Mouse (Mus musculus) hindbrain, embryonic 14.5 days (tissue): ENCODE results near the gene Rbbp4. TPM values are rescaled to one million over a fixed set of nuclear protein-coding genes. Genes with fewer than 3 reads are reported as not detected.

Source experiments
- ATAC-seq: fragments of 200-750 bp; cut with Nextera tagmentation; 2 replicates; pipeline ENCODE4 v1.8.0; 2017; ENCODE audit warnings: moderate number of reproducible peaks, mild to moderate bottlenecking, moderate TSS enrichment, moderate library complexity; ENCODE audit not compliant: low FRiP score
- DNase-seq: peaks from one replicate; pipeline ENCODE4 v3.0.0-alpha.2; 2015; ENCODE audit warnings: low spot score
- H3K27ac ChIP-seq: fragments of 300-500 bp; sonication (generic); 2 replicates; pipeline ENCODE4 v1.5.1; 2014; ENCODE audit warnings: mild to moderate bottlenecking, moderate library complexity
- H3K27me3 ChIP-seq: fragments of 300-500 bp; sonication (generic); 2 replicates; pipeline ENCODE4 v1.6.1; 2014; ENCODE audit warnings: mild to moderate bottlenecking, low read length, mixed read lengths; ENCODE audit not compliant: control insufficient read depth, insufficient read depth
- H3K36me3 ChIP-seq: fragments of 300-500 bp; sonication (generic); replicated peaks from 2 replicates; pipeline ENCODE4 v1.6.1; 2014; ENCODE audit not compliant: control insufficient read depth, insufficient read depth
- H3K4me1 ChIP-seq: fragments of 300-500 bp; sonication (generic); replicated peaks from 2 replicates; pipeline ENCODE4 v1.6.1; 2014; ENCODE audit warnings: antibody characterized with exemption, low read length, mixed read lengths; ENCODE audit not compliant: control insufficient read depth, insufficient read depth
- H3K4me2 ChIP-seq: fragments of 300-500 bp; sonication (generic); replicated peaks from 2 replicates; pipeline ENCODE4 v1.6.1; 2014; ENCODE audit warnings: mild to moderate bottlenecking, moderate library complexity
- H3K4me3 ChIP-seq: fragments of 300-500 bp; sonication (generic); replicated peaks from 2 replicates; pipeline ENCODE4 v1.5.1; 2014; ENCODE audit warnings: mild to moderate bottlenecking, low read length
- H3K9ac ChIP-seq: fragments of 300-500 bp; sonication (generic); 2 replicates; pipeline ENCODE4 v1.6.1; 2014
- H3K9me3 ChIP-seq: fragments of 300-500 bp; sonication (generic); 2 replicates; pipeline ENCODE4 v1.6.1; 2016; ENCODE audit warnings: low read length; ENCODE audit not compliant: control insufficient read depth
- WGBS: fragments of 180-500 bp; shearing (Covaris S2); extraction: QIAGEN DNeasy Blood & Tissue Kit; methylation state at CpG from one replicate; pipeline ENCODE4 v1.1.7; 2014; 5-methylcytosine and 5-hydroxymethylcytosine counted together
- polyA plus RNA-seq: library from polyadenylated mRNA; unstranded; fragments of >200 nt; fragmentation: Nextera tagmentation; extraction: Ambion mirVana; gene quantifications from 2 replicates; pipeline ENCODE4 v1.2.1, GENCODE M21; 2014

Rbbp4 gene
- polyA plus RNA-seq, 1 experiment from 2014 or later: 251 TPM

GRCm38 (mm10) chr4:129375821-129376220, 40.7 kb upstream of the Rbbp4 start:
- no peak overlapping the region for H3K9ac ChIP-seq
- WGBS: 70% methylated on average over 5 of the region's 5 CpGs
- no peak overlapping the region; the same call in 1 of the 2 replicates for H3K4me2 ChIP-seq

GRCm38 (mm10) chr4:129375000-129375399, 39.8 kb upstream of the Rbbp4 start:
- Histone ChIP-seq H3K9ac (no peak overlapping the region), H3K9me3 (no peaks in the 10 kb centered on the region), H3K4me1 (peaks cover 6% of the 10 kb centered on the region), H3K4me2 (no peak overlapping the region), H3K36me3 (no peaks in the 10 kb centered on the region), H3K27ac (no peak overlapping the region), H3K4me3 (no peak overlapping the region), H3K27me3 (no peaks in the 10 kb centered on the region)
- 22% methylated on average over 6 of the region's 6 CpGs for WGBS
- no peak for DNase-seq
- no peak for ATAC-seq

More at GRCm38 (mm10) chr4:129375821-129376220, 40.7 kb upstream of the Rbbp4 start:
- DNase-seq: no peak
- no peak overlapping the region for H3K27ac ChIP-seq
- no peak for ATAC-seq
- no peaks in the 10 kb centered on the region for H3K27me3 ChIP-seq
- H3K9me3 ChIP-seq: no peaks in the 10 kb centered on the region
- H3K4me1 ChIP-seq: peaks cover 6% of the 10 kb centered on the region
- H3K4me3 ChIP-seq: no peak overlapping the region
- no peaks in the 10 kb centered on the region for H3K36me3 ChIP-seq

- H3K9me3 ChIP-seq: no peaks in the 10 kb centered on the region
- 51% methylated on average over 11 of the region's 11 CpGs for WGBS
- peaks cover 6% of the 10 kb centered on the region for H3K4me1 ChIP-seq
- no peak for DNase-seq
- no peaks in the 10 kb centered on the region for H3K36me3 ChIP-seq
- no peak overlapping the region for H3K4me2 ChIP-seq
- ATAC-seq: no peak
- no peak overlapping the region for H3K4me3 ChIP-seq
- H3K27ac ChIP-seq: no peak overlapping the region
- no peaks in the 10 kb centered on the region for H3K27me3 ChIP-seq
- H3K9ac ChIP-seq: no peak overlapping the region
Measured at GRCm38 (mm10) chr4:129374219-129374755, 39.1 kb upstream of the Rbbp4 start.

GRCm38 (mm10) chr4:129373202-129373976, 38.2 kb upstream of the Rbbp4 start:
- Histone ChIP-seq H3K27ac (no peak overlapping the region), H3K9me3 (no peaks in the 10 kb centered on the region), H3K9ac (no peak overlapping the region), H3K4me2 (no peak overlapping the region), H3K4me1 (peaks cover 6% of the 10 kb centered on the region), H3K27me3 (no peaks in the 10 kb centered on the region), H3K36me3 (peaks cover 8% of the 10 kb centered on the region), H3K4me3 (no peak overlapping the region)
- 42% methylated on average over 8 of the region's 8 CpGs for WGBS
- DNase-seq (no peak), ATAC-seq (no peak)

DNA sequence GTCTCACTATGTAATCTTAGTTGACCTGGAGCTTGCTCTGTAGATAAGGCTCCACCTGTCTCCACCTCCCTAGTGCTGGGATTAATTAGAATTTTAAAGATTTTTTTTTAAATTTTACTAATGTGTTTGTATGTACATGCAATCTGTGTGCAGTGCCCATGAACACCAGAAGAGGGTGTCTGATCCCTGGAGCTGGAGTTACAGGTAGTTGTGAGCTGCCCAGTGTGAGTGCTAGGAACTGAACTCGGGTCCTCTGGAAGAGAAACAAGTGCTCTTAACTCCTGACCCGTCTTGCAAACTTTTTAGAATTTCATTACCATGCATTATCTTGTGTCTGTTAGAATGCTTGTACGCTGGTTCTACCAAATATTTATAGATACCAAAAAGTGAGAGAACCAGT, 36.2 kb upstream of the Rbbp4 start:
- Histone ChIP-seq H3K4me1 (peaks cover 2% of the 10 kb centered on the region; the same call in 1 of the 2 replicates), H3K4me3 (no peak overlapping the region), H3K4me2 (no peak overlapping the region), H3K27me3 (no peaks in the 10 kb centered on the region), H3K9me3 (no peaks in the 10 kb centered on the region), H3K36me3 (peaks cover 16% of the 10 kb centered on the region), H3K27ac (no peak overlapping the region), H3K9ac (no peak overlapping the region)
- DNase-seq (no peak), ATAC-seq (no peak)
- WGBS: 95% methylated on average over 3 of the region's 3 CpGs

DNA sequence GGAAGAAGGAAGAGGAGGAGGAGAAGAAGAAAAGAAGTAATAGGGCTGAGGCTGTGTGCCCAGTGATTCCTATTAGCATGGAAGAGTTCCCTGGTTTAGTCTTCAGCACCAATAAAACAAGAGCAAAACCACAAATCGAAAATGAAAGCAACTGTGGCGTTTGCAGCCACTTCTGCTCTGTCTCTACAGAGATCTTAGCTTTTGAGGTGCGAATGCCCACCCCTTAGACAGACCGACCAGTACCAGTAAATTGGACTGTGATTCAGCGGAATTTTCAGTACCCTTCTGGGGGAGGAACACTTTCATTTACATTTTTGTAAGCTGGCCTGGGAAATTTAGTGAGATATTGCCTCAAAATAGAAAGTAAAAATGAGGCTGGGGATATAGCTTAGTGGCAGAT, 30.1 kb upstream of the Rbbp4 start:
- no peak overlapping the region for H3K27ac ChIP-seq
- H3K4me3 ChIP-seq: no peak overlapping the region
- no peak overlapping the region for H3K4me2 ChIP-seq
- no peaks in the 10 kb centered on the region for H3K4me1 ChIP-seq
- H3K27me3 ChIP-seq: no peaks in the 10 kb centered on the region
- no peak overlapping the region for H3K9ac ChIP-seq
- DNase-seq (no peak), ATAC-seq (no peak)
- 94% methylated on average over 5 of the region's 5 CpGs for WGBS
- peaks cover 20% of the 10 kb centered on the region for H3K36me3 ChIP-seq
- no peaks in the 10 kb centered on the region for H3K9me3 ChIP-seq

DNA sequence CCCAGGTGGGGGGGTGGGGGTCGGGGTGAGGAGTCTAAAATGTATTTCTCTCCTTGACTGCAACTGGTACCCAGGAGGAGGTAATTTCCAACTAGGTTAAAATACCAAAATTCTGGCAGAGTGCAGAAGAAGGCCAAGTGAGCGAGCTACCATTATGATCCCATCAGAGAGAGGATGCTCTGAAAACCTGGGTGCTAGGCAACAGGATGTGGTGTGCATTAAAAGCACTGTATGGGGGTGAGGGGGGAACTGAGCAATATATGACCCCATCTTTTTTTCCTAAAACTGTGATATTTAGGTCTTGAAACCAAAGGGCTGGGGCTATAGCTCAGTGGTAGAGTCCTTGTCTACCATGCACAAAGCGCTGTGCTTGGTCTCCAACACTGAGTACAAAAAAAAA, 29.2 kb upstream of the Rbbp4 start:
- Histone ChIP-seq H3K4me1 (no peaks in the 10 kb centered on the region), H3K9me3 (no peaks in the 10 kb centered on the region), H3K4me2 (no peak overlapping the region), H3K9ac (no peak overlapping the region), H3K27ac (no peak overlapping the region), H3K4me3 (no peak overlapping the region), H3K36me3 (peaks cover 28% of the 10 kb centered on the region), H3K27me3 (no peaks in the 10 kb centered on the region)
- DNase-seq: no peak
- ATAC-seq: no peak
- WGBS: 86% methylated on average over 3 of the region's 3 CpGs

DNA sequence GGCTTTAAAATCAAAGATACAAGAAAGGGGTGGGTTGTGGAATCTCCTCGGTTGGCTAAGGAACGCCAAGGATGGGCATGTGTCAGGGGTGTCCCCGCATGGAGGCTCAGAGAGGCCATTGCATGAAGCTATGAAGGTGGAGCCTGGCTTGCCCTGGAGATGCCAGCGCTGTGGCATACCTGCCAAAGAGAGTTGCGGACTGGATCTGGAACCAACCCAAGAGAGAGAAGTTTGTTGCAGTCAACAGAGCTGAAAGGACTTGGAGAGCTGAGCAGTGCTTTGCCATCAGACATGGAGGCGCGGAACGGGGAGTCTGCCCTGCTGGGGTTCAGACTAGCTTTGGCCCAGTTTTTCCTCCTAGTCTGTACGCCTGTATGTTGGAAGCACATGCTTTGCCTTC, 28.3 kb upstream of the Rbbp4 start:
- no peak overlapping the region for H3K27ac ChIP-seq
- ATAC-seq (no peak), DNase-seq (no peak)
- H3K4me1 ChIP-seq: no peaks in the 10 kb centered on the region
- no peak overlapping the region for H3K4me3 ChIP-seq
- H3K9ac ChIP-seq: no peak overlapping the region
- 91% methylated on average over 9 of the region's 9 CpGs for whole genome bisulfite sequencing
- H3K9me3 ChIP-seq: no peaks in the 10 kb centered on the region
- H3K27me3 ChIP-seq: no peaks in the 10 kb centered on the region
- H3K36me3 ChIP-seq: peaks cover 29% of the 10 kb centered on the region
- H3K4me2 ChIP-seq: no peak overlapping the region

DNA sequence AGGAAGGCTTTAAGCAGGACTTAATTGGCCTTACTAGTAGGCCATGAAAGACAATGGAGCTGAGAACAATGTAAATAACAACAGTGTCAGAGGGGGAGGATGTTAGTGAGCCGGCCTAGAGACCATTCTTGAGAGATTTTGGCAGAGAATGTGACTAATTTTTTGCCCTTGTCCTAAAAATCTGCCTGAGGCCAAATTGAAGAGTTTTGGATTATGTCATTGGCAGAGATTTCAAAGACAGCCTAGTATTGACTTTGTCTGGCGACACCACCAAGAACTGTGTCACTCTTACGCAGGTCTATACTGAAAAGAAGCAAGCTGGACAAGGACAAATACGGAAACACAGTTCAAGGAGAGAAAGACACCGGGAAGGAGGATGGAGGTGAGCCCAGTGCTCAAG, 27.6 kb upstream of the Rbbp4 start:
- Histone ChIP-seq H3K9ac (no peak overlapping the region), H3K27ac (no peak overlapping the region), H3K4me3 (no peak overlapping the region), H3K36me3 (peaks cover 32% of the 10 kb centered on the region), H3K9me3 (no peaks in the 10 kb centered on the region), H3K27me3 (no peaks in the 10 kb centered on the region), H3K4me1 (no peaks in the 10 kb centered on the region), H3K4me2 (no peak overlapping the region)
- ATAC-seq: no peak
- DNase-seq: no peak
- 83% methylated on average over 5 of the region's 5 CpGs for WGBS
